Mouse (Mus musculus): Measurements from ENCODE around the gene Gm44965.

DNA sequence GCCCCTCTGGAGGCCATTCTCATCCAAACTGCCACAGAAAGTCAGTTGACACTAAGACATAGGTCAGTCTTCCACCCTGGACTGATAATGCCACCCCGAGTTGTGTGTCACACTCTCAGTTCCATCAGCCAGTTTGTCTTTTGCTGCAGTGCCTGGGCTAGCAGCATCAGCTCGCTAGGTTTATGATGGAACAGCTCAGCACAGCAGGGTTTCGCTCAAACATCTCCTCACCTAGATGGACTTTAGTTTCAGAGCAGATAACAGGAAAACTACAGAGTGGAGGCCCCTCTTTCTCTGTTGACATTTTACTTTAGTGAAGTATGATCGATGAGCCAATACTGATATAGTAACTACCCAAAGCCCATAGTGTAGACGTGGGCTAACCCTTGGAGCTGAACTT is 21.0 kb downstream of the Gm44965 start:
- no peak for TF ChIP-seq CTCF (IDR thresholded peaks at IDR 0.05)
- TF ChIP-seq EP300 (IDR thresholded peaks at IDR 0.05) = no peak

Measured in lung, postnatal 0 days (tissue).